Mouse (Mus musculus) embryonic facial prominence, embryonic 15.5 days (tissue): Measurements from ENCODE around the gene Capzb. TPM values are rescaled to one million over a fixed set of nuclear protein-coding genes. Genes with fewer than 3 reads are reported as not detected.
A peak's percentile ranks its signal among the peaks of the same experiment; 100 is the strongest.

Source experiments
- ATAC-seq: fragments of 200-750 bp; cut with Nextera tagmentation; 2 replicates; pipeline ENCODE4 v1.8.0; 2017; ENCODE audit warnings: low read depth, moderate TSS enrichment; ENCODE audit not compliant: insufficient number of reproducible peaks, low FRiP score, low TSS enrichment
- H3K27ac ChIP-seq: fragments of 300-500 bp; sonication (generic); replicated peaks from 2 replicates; pipeline ENCODE4 v1.5.1; 2015; ENCODE audit warnings: mild to moderate bottlenecking, inconsistent platforms
- H3K27me3 ChIP-seq: fragments of 300-500 bp; sonication (generic); 2 replicates; pipeline ENCODE4 v1.6.1; 2015; ENCODE audit warnings: inconsistent platforms
- H3K36me3 ChIP-seq: fragments of 300-500 bp; sonication (generic); 2 replicates; pipeline ENCODE4 v1.6.1; 2015; ENCODE audit warnings: mild to moderate bottlenecking, inconsistent platforms
- H3K4me1 ChIP-seq: fragments of 300-500 bp; sonication (generic); 2 replicates; pipeline ENCODE4 v1.6.1; 2015; ENCODE audit warnings: inconsistent platforms
- H3K4me2 ChIP-seq: fragments of 300-500 bp; sonication (generic); replicated peaks from 2 replicates; pipeline ENCODE4 v1.6.1; 2015; ENCODE audit warnings: mild to moderate bottlenecking, inconsistent platforms
- H3K4me3 ChIP-seq: fragments of 300-500 bp; sonication (generic); replicated peaks from 2 replicates; pipeline ENCODE4 v1.5.1; 2015; ENCODE audit warnings: mild to moderate bottlenecking, inconsistent platforms
- H3K9ac ChIP-seq: fragments of 300-500 bp; sonication (generic); 2 replicates; pipeline ENCODE4 v1.6.1; 2015; ENCODE audit warnings: inconsistent platforms
- H3K9me3 ChIP-seq: fragments of 300-500 bp; sonication (generic); replicated peaks from 2 replicates; pipeline ENCODE4 v1.6.1; 2016; ENCODE audit warnings: inconsistent platforms
- WGBS: fragments of 180-500 bp; shearing (Covaris S2); methylation state at CpG from one replicate; pipeline ENCODE4 v1.1.7; 2015; 5-methylcytosine and 5-hydroxymethylcytosine counted together
- polyA plus RNA-seq: library from polyadenylated mRNA; unstranded; fragments of >200 nt; fragmentation: Nextera tagmentation; extraction: Ambion mirVana; gene quantifications from 2 replicates; pipeline ENCODE4 v1.2.1, GENCODE M21; 2015

Capzb gene
- polyA plus RNA-seq, result 389 and 397 TPM in 2 replicates

DNA sequence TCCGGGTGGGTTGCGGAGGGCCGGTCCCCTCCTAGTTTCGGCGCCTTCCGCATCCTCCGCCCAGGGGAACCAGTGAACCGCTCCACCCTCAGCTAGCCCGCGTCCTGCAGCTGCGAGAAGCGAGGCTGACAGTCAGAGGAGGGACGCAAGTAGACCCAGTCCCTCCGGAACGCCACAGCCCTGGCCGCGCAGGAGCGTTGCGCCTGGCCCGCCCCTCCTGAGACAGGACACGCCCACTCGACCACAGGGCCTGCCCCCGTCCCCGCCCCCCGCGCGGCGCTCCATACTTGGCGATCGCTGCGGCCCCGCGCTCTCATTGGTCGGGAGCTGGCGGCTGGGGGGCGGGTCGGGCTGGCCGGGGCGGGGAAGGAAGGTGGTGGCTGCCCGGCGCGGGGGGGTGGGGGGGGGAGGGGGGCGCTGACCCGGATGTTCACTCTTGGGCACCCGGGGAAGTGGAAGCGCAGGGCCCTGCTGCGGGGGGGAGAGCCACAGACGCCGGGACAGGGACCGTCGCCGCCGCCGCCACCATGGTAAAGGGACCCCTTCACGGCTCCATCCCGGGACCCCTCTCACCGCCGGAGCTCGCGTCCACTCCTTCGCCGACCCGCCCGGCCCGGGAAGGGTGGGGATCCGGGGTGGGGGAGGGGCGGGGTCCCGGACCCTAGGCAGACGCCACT, at the start of gene Capzb:
TSS of gene Capzb (plus strand) at position 401 of the 677 bp plus-strand sequence.
- peak; percentile 97 for ATAC-seq
- H3K4me1 ChIP-seq, result peaks cover 54% of the 10 kb centered on the region
- under 1% methylated on average over 53 of the region's 69 CpGs for WGBS
- no peaks in the 10 kb centered on the region for H3K36me3 ChIP-seq
- H3K27me3 ChIP-seq, result no peaks in the 10 kb centered on the region
- H3K9ac ChIP-seq, result peak within 1 kb of the TSS; percentile 87
- peak within 1 kb of the TSS; percentile 94 for H3K27ac ChIP-seq
- peak within 1 kb of the TSS; percentile 95 for H3K4me3 ChIP-seq
- H3K9me3 ChIP-seq, result no peaks in the 10 kb centered on the region
- peak within 1 kb of the TSS; percentile 92 for H3K4me2 ChIP-seq

DNA sequence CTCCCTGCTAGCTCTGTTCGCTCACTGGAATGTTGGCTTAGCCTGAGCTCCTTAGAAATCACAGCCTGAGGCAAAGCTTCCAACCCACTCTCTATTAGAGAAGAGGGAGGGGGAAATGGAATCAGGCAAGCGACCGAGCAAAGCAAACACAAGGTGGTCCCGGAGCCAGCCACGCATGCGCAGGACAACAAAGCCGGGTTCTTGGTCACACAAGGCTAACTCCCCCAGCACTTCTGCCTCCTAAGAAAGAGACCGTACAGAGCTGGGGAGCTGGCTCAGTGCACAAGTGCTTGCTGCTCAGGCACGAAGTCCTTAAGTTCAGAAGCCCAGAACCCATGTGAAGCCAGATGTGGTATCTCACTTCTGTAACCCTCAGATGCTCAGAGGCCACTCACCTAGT, 49.7 kb upstream of the Capzb start:
- Histone ChIP-seq H3K36me3 (no peaks in the 10 kb centered on the region), H3K27ac (no peak overlapping the region), H3K9ac (no peak overlapping the region), H3K27me3 (no peaks in the 10 kb centered on the region), H3K4me1 (peaks cover 14% of the 10 kb centered on the region), H3K4me2 (peak overlapping the region; percentile 41), H3K9me3 (0 out of 2 replicates have a peak, but pooled peaks cover 2% of the 10 kb centered on the region), H3K4me3 (peak overlapping the region; percentile 6; the same call in 1 of the 2 replicates)
- 15% methylated on average over 9 of the region's 9 CpGs for WGBS
- peak; percentile 47; the same call in 1 of the 2 replicates for ATAC-seq

DNA sequence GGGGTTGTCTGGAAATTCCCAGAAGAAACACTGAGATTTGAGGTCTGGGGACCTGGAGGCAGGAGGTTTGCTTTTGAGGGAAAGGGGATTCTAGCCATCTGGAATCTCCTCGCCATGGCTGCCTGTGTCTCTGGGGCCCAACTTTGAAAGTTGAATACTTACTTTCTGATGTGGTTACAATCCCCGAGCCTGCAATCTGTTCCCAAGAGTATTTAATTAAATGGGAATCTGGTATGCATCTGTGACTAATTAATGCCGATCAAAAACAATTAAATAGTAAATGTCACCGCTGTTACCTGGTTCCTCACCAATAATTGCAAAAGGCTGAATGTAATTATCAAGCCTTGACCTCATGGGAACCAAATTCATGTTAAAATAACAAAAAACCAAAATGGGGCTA, 48.1 kb upstream of the Capzb start:
- Histone ChIP-seq H3K36me3 (no peaks in the 10 kb centered on the region), H3K4me1 (peaks cover 14% of the 10 kb centered on the region), H3K4me2 (no peak overlapping the region), H3K27me3 (no peaks in the 10 kb centered on the region), H3K4me3 (no peak overlapping the region), H3K9me3 (0 out of 2 replicates have a peak, but pooled peaks cover 4% of the 10 kb centered on the region), H3K9ac (no peak overlapping the region), H3K27ac (no peak overlapping the region)
- ATAC-seq, result no peak
- WGBS, result 26% methylated on average over 4 of the region's 4 CpGs

DNA sequence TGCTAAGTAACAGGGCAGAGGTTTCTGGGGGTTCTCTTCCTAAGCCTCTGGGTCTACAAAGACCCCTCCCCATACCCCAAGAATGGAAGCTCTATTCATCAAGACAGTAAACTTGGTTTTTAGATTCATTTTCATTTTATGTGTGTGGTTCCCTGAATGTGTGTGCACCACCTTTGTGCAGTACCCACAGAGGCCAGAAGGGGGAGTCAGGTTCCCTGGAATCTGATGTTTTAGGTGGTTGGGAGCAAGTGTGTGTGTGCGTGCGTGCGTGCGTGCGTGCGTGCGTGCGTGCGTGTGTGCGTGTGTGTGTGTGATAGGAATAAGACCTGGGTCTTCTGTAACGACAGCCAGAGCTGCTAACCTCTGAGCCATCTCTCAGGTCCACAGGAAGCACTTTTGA, 47.5 kb upstream of the Capzb start:
- Histone ChIP-seq H3K4me2 (no peak overlapping the region), H3K9me3 (0 out of 2 replicates have a peak, but pooled peaks cover 4% of the 10 kb centered on the region), H3K4me1 (peaks cover 14% of the 10 kb centered on the region), H3K27ac (no peak overlapping the region), H3K9ac (no peak overlapping the region), H3K27me3 (no peaks in the 10 kb centered on the region), H3K36me3 (no peaks in the 10 kb centered on the region), H3K4me3 (no peak overlapping the region)
- no peak for ATAC-seq
- WGBS, result 89% methylated on average over 11 of the region's 11 CpGs

DNA sequence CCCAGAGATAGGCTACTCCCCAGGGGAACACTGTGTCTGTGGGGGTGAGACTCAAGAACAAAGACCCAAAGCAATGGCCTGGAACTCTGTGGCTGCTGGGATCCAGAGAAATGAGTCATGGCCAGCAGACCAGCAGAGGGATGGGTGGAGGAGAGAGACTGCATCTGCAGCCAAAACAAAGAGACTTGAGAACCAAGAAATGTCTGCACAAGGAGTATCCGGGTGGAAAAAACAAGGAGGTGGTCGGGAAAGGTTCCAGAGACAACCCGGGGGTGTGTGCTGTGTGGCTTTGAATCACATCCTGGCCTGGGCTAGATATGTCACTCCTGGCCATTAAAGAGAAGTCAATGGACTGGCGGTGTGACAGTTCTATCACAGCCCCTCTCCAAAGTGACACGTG, 45.9 kb upstream of the Capzb start:
- Histone ChIP-seq H3K9ac (no peak overlapping the region), H3K4me1 (peaks cover 14% of the 10 kb centered on the region), H3K4me2 (no peak overlapping the region), H3K27ac (no peak overlapping the region), H3K27me3 (no peaks in the 10 kb centered on the region), H3K9me3 (0 out of 2 replicates have a peak, but pooled peaks cover 4% of the 10 kb centered on the region), H3K36me3 (no peaks in the 10 kb centered on the region), H3K4me3 (no peak overlapping the region)
- 69% methylated on average over 5 of the region's 5 CpGs for WGBS
- no peak for ATAC-seq

DNA sequence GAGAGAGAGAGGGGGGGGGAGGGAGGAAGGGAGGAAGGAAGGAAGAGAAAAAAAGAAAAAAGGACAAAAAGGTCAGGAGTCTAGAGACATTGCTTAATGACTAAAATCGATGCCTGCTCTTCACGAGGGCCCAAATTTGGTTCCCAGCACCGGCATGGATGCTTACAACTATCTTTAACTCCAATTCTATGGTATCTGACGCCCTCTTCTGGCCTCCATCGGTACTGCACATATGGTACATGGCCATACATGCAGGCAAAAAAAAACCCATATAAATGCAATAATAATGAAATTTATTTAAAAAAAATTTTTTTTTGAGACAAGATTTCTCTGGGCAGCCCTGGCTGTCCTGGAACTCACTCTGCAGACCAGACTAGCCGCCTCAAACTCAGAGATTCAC, 41.3 kb upstream of the Capzb start:
- ATAC-seq, result no peak
- Histone ChIP-seq H3K4me2 (no peak overlapping the region), H3K9me3 (0 out of 2 replicates have a peak, but pooled peaks cover 4% of the 10 kb centered on the region), H3K27ac (no peak overlapping the region), H3K4me1 (0 out of 2 replicates have a peak, but pooled peaks cover 4% of the 10 kb centered on the region), H3K27me3 (no peaks in the 10 kb centered on the region), H3K4me3 (no peak overlapping the region), H3K9ac (no peak overlapping the region), H3K36me3 (no peaks in the 10 kb centered on the region)
- 69% methylated on average over 6 of the region's 6 CpGs for WGBS

DNA sequence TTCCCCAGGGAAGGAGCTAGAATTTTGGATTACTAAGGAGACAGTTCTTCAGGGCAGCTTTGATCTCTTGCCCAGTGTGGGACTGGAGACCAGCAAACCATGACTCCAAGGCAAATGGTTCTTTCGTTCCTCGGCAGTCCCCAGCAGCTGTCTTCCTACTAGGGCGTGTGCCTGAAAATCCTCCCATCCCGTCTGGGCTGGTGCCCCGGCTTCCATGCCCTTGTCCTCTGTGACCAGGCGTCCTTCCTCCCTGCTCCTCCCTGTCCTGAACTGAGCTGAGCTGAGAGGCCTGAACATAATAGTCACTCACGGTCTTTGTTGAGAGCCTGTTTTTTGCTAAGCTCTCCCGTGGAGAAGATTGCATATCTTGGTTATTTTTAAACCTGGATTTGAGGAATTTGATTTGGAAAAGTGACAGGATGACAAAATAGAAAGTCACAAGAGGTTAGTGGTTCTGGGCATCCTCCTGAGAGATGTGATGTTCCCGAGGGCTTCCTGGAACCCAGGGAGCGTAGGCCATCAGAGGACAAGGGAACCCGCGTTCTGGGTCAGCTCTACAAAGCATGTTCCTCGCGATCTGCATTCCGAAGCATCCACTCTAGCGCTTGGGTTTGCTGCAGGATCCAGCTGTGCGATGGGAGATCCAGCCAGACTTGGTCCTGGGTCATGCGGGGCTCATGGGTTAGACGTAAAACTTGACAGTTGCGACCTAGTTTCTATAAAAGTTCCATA, 38.0 kb upstream of the Capzb start:
- Histone ChIP-seq H3K4me1 (0 out of 2 replicates have a peak, but pooled peaks cover 4% of the 10 kb centered on the region), H3K27me3 (no peaks in the 10 kb centered on the region), H3K4me3 (no peak overlapping the region), H3K36me3 (no peaks in the 10 kb centered on the region), H3K9ac (no peak overlapping the region), H3K4me2 (no peak overlapping the region), H3K9me3 (no peaks in the 10 kb centered on the region), H3K27ac (no peak overlapping the region)
- no peak for ATAC-seq
- WGBS, result 75% methylated on average over 20 of the region's 20 CpGs

DNA sequence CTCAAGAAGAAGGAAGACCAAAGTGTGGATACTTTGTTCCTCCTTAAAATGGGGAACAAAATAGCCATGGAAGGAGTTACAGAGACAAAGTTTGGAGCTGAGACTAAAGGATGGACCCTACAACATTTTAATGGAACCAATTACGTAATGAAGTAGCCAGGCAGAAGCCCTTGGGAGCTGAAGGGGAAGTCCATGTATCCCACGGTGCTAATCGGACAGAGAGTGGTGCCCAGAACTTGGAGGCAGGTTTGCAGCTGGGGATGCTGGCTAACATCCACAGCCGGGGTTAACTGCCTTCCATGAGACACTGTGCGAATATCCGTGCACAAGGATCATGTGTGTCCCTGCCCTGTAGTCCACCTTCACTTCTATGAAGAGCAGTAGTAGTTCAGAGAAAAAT, 36.2 kb upstream of the Capzb start:
- Histone ChIP-seq H3K9me3 (no peaks in the 10 kb centered on the region), H3K4me2 (no peak overlapping the region), H3K4me1 (0 out of 2 replicates have a peak, but pooled peaks cover 4% of the 10 kb centered on the region), H3K9ac (no peak overlapping the region), H3K36me3 (no peaks in the 10 kb centered on the region), H3K4me3 (no peak overlapping the region), H3K27ac (no peak overlapping the region), H3K27me3 (no peaks in the 10 kb centered on the region)
- no peak for ATAC-seq
- 84% methylated on average over 6 of the region's 6 CpGs for WGBS

DNA sequence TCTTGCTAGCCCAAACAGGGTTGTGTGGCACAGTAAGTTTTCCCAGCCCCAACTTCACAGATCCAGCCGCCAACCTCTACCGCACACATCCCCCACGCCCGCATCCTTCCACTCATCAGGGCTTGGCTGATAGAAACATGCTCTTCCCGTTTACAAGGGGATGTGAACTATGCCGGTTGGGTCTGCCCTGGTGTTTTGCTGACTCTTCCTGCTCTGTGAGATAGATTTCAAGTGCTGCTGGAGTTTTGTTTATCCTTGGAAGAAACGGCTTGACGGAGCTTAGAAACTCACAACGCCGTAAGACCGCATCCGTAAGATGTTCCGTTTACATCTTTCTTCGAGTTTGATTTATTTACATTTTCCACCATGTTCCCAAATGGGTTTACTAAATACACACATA, 34.3 kb upstream of the Capzb start:
- 76% methylated on average over 14 of the region's 14 CpGs for WGBS
- Histone ChIP-seq H3K9me3 (no peaks in the 10 kb centered on the region), H3K4me1 (0 out of 2 replicates have a peak, but pooled peaks cover 4% of the 10 kb centered on the region), H3K9ac (no peak overlapping the region), H3K4me3 (no peak overlapping the region), H3K4me2 (no peak overlapping the region), H3K27ac (no peak overlapping the region; the same call in 1 of the 2 replicates), H3K36me3 (no peaks in the 10 kb centered on the region), H3K27me3 (no peaks in the 10 kb centered on the region)
- ATAC-seq, result no peak

DNA sequence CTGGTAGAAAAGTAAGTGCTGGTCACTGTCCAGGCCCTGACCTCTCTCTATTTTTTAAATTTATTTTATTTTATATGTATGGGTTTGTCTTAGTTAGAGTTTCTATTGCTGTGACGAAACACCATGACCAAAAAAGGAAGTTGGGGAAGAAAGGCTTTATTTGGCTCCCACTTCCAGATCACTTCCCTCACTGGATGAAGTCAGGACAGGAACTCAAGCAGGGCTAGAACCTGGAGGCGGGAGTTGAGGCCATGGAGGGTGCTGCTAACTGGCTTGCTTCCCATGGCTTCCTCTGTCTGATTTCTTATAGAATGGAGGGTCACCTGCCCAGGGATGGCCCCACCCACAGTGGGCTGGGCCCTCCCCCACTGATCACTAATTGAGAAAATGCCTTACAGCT, 31.6 kb upstream of the Capzb start:
- no peaks in the 10 kb centered on the region for H3K9me3 ChIP-seq
- WGBS, result 54% methylated on average over 2 of the region's 2 CpGs
- no peak for ATAC-seq
- no peak overlapping the region for H3K4me2 ChIP-seq
- no peaks in the 10 kb centered on the region for H3K27me3 ChIP-seq
- H3K4me3 ChIP-seq, result no peak overlapping the region
- H3K36me3 ChIP-seq, result no peaks in the 10 kb centered on the region
- no peak overlapping the region for H3K9ac ChIP-seq
- H3K27ac ChIP-seq, result no peak overlapping the region
- no peaks in the 10 kb centered on the region for H3K4me1 ChIP-seq

DNA sequence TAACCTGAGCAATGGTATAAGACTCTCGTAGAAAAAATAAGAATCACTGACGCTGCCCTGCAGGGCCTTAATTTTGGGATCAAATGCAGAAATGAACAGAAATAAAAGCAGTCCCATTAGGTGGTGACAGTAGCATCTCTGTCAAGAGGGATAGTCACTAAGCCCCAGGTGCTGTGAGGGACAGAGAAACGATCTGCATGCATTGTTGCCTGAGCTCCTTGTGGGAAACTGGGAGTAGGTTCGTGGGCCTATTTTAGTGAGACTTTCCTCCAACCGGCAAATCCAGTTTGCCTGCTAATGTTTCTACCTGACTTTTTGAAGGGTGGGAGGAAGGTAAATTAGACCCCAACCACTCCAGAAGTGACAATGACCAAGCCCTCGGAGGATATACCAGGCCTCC, 28.6 kb upstream of the Capzb start:
- H3K4me3 ChIP-seq, result no peak overlapping the region
- no peak for ATAC-seq
- H3K4me1 ChIP-seq, result 0 out of 2 replicates have a peak, but pooled peaks cover 3% of the 10 kb centered on the region
- H3K9me3 ChIP-seq, result no peaks in the 10 kb centered on the region
- no peaks in the 10 kb centered on the region for H3K27me3 ChIP-seq
- no peaks in the 10 kb centered on the region for H3K36me3 ChIP-seq
- H3K4me2 ChIP-seq, result no peak overlapping the region
- H3K27ac ChIP-seq, result no peak overlapping the region
- WGBS, result 73% methylated on average over 6 of the region's 6 CpGs
- no peak overlapping the region for H3K9ac ChIP-seq
